Mouse (Mus musculus) gastrocnemius, adult 18-20 months (tissue): Measurements from ENCODE around the gene Rfx8. TPM values are rescaled to one million over a fixed set of nuclear protein-coding genes. Genes with fewer than 3 reads are reported as not detected.
"Not testable (repeated sequence)": the region's sequence is repeated elsewhere in the genome, so short reads cannot be mapped to it uniquely, and the experiment has no call there.

Experiments used
- DNase-seq: peaks from one replicate; pipeline ENCODE4 v3.0.0; 2021; ENCODE audit warnings: low spot score
- total RNA-seq, 2 experiments: library from RNA; stranded (reverse); gene quantifications; 2 replicates each; pipeline ENCODE4 v1.2.3; 2021

Rfx8 gene
- total RNA-seq, 2 experiments from 2014 or later, result not detected

DNA sequence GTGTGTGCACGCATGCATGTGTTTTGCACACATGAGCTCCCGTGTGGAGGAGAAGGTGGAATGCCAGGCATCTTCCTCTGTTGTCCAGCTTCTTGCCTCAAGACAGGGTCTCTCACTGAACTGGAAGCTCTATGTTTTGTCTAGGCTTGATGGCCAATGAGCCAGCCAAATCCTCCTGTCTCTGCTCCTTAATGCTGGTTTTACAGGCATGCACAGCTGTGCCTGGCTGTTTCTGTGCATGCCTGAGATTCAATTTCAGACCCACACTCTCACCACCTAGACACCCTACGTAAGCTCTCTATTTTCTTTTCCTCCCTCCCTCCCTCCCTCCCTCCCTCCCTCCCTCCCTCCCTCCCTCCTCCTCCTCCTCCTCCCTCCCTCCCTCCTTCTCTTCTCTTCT is 28.8 kb downstream of the Rfx8 start:
- DNase-seq, result no peak

GRCm38 (mm10) chr1:39691061-39691460 is 29.7 kb downstream of the Rfx8 start:
- no peak for DNase-seq

- DNase-seq, result no peak
Measured at GRCm38 (mm10) chr1:39688573-39688972, 32.2 kb downstream of the Rfx8 start.

GRCm38 (mm10) chr1:39687279-39687678 is 33.5 kb downstream of the Rfx8 start:
- no peak for DNase-seq

DNA sequence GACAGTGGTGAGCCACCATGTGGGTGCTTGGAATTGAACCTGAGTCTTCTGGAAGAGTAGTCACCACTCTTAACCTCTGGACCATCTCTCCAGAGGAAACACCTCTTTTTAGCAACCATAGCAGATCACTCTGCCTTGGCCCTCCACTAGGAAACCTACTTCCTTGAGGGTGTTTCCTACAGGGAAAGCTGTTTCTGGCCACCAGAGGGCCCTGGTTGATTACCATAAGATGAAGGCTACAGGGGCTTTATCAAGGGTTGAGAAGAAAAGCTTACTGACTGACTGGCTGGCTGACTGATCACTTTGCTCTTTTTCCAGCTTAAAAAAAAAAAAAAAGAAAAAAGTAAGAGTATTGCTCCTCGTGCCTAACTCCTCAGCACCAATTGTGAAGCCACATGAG is 35.0 kb downstream of the Rfx8 start:
- DNase-seq, result peak; percentile 75

DNA sequence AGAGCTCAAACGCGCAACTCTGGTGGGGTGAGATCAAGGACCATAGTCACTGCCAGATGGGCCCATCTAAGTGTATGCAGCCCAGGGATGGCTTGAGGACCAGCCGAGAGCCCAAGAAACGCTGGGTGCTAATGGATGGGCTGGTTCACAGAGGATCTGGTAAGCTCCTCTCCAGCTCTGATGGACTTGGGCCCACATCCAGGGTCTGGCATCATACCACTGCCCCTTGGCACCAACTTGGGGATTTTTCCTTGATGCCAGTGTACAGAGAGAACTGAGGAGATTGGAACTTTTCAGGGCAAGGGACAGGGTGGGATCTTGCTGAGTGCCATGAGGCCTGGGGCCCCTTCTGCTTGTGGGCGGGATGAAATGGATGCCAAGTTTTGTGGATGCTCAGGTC is 39.2 kb downstream of the Rfx8 start:
- DNase-seq, result no peak

DNA sequence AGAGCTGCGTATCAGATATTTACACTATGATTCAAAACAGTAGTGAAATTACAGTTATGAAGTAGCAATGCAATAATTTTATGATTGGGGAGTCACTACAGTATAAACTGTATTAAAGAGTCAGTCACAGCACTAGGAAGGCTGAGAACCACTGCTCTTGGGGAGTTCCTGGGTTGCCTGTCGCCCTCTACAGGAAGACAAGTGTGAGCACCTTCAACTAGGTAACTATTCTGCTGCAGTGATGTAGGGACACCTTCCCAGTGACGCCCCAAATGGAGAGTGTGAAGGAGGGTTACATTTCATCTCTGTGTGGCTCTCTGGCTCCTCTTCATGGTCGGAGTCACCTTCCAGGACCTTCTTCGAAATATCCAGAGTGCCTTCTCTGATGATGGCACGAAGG is 40.3 kb downstream of the Rfx8 start:
- DNase-seq, result no peak

GRCm38 (mm10) chr1:39678883-39679282 is 41.9 kb downstream of the Rfx8 start:
- DNase-seq, result no peak

DNA sequence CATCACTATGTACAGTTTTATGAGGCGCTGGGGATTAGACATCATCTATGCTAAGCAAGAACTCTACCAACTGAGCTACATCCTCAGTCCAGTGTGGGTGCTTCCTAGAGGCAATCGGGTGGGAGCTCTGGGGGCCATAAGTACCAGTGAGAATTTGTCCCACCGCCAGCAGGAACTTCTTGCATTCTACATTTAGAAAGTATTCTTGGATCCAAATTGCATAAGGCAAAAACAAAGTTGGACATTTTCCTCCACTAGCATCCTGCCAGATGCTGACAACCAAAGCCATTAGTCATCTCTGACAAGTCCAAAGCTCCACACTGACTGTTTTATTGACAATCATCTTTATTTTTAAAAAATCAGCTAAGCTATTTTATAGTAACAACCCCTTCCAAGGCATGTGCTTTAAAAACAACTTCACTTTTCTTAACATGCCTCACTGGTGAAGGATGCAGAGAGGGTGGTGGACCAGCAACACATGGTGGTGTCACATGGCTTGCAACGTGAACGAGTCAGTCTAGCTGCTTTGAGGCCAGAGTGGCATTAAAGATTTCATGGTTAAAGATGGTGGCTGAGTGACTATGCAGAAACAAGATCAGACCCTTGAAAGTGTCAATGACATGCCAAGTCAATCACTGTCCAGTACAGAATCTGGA is 44.4 kb downstream of the Rfx8 start:
- no peak for DNase-seq

DNA sequence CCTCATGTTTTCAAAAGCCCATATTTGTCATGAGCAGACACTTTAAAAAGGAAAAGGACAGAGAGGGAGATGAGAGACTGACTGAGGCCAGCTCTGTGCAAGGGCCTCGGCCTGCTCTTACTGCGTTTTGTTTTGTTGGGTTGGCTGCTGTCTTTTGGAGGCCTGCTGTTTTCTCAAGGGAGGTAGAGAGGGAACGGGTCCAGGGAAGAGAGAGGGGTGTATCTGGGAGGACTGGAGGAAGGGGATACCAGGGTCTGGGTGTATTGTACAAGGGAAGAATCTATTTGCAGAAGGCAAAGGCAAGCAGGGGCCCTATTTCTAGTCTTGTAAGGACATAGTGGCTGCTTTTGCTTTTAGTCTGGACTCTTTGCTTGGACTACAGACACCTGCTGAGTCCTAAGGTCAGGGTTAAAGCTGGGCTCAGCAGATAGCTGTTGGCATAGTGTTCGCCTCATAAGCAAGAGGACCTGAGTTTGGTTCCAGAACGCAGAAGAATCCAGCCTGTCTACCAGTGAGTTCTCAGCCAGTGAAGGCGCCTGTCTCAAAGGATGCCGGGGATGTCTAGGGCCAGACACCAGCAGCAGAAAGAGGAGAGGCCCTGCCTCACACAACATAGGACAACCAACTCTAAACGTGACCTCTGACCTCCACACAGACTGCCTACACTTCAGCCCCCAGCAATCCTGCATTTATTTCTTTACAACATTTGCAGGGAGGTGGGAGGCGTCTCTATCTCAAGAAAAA is 48.3 kb downstream of the Rfx8 start:
- DNase-seq, result peak; percentile 25

GRCm38 (mm10) chr1:39670211-39670935 is 50.4 kb downstream of the Rfx8 start:
- no peak for DNase-seq

DNA sequence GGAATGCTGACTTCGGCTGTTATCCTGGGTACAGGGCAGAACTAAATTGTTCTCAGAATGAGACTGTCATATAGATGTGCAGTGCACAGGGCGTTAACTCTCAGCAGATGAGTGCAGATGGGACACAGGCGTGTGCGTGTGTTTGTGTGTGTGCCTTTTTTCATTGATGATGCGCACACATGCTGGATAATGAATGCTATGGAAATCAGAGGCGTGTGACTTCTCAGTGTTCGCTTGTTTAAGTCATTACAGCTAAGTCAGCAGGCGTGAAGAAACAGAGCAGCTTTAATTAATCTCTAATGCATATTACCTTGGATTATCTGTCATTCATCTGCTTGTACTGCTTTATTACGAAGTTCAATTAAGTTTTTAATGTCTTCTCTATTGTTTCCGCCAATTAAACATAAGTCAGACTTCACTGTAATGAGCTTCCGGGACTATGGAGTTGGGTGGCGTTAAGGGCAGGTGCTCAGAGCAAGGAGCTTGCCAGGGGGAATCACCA is 54.0 kb downstream of the Rfx8 start:
- DNase-seq, result no peak

- DNase-seq, result no peak
Measured at GRCm38 (mm10) chr1:39664039-39664625, 56.7 kb downstream of the Rfx8 start.

- DNase-seq, result no peak
Measured at GRCm38 (mm10) chr1:39663050-39663449, 57.7 kb downstream of the Rfx8 start.

GRCm38 (mm10) chr1:39656976-39657529 is 63.7 kb downstream of the Rfx8 start:
- no peak for DNase-seq

DNA sequence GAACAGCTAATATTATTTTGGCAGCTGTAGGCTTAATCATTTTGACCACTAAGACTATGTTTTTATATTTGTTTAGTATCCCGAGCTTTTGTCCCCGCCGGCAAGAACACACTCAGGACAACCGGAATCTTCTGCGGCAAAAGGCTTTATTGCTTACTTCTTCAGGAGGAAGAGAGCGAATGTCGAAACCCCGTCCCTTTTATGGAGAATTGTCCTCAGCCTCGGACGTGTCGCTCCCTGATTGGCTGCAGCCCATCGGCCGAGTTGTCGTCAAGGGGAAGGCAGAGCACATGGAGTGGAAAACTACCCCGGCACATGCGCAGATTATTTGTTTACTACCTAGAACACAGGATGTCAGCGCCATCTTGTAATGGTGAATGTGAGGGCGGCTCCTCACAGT is 65.9 kb downstream of the Rfx8 start:
- DNase-seq, result not testable (repeated sequence)

DNA sequence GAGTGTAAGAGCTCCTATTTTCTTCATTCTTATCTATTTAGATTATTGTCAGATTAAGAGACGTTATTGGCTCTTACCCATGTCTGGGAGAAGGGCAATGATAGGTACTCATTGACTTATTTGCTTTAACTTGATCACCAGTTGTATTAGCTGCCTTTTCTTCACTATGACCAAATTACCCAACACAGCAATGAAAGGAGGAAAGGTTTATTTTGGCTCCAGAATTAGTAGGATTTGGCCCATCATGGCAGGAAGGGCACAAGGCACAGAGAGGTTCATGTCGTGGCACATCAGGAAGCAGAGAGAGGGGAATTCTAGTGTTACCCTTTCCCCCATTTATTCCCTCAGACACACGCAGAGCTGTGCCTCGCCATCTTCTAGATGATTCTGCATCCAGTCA is 67.8 kb downstream of the Rfx8 start:
- DNase-seq, result no peak

- DNase-seq, result no peak
Measured at GRCm38 (mm10) chr1:39651241-39651548, 69.6 kb downstream of the Rfx8 start, which contains the start of gene Creg2. Gene Creg2, minus strand, starts transcription at chr1:39651474.

DNA sequence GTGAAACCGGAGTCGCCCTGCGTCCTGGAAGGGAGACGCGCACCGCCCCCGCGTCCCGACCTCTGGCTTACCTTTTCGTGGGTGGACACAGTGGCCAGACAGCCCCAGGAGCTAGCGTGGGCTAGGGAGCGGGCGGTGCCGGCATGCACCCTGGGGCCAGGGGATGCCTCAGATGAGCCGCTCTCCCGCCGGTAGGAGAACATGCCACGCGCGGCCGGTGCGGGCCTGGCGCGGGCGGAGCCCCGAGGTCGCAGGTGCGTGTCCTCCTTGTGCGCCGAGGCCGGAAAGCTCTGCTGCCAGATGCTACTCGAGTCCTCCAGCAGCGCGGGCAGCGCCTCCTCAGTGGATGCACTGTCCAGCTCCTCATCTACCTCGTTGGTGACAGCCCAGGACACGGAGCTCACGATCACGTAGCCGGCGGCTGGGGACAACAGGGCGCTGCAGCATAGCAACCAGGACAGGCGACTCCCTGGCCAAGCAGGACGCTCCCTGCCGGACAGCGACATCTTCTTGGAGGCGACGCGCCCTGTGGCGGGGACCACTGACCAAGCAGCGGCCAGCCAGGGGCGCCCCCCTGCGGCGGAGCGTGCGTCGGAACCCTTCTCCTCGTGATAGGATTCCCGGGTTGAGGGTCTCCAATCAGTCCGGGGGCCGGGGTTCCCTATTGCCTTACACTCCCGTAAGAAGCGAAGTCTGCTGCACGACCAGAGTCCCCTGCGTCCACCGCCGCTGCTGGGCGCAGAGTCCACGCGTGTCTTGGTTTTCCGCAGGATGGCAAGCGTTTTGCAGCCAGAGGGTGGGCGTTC is 70.2 kb downstream of the Rfx8 start:
- peak; percentile 25 for DNase-seq

DNA sequence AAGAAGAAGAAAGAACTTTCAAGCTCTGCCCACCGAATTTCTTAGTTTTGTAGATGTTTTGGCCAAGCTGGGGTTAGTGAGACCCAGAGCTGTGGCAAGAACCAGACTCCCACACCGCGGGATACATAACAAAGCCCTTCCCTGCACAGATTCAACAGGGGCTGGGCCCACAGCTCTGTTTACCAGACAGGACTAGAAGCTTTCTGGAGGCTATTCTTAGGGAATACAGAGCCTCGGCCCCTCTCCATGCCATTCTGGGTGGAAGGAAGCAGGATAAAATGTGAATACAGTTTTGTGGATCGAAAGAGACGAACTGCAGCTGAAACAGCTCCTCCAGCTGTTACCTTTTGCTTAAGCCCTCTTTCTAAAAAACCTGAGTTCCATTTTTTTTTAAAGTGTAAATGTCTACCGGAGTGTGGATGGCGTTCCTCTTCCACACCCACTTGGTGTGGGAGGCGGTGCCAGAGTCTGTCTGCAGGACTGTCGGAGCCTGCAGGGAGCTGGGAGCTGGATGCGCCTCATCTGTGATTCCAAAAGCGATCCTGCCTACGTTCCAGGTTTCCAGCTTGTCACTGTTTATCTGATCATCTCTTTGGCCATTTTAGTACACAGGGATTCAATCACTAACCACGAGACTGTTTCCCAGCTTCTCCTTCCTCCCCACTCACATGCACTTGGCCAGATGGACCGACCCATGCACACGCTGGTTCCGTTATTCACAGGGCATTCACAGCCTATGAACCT is 70.9 kb downstream of the Rfx8 start:
- peak; percentile 1 for DNase-seq
